Mouse (Mus musculus) hindbrain, embryonic 11.5 days (tissue): ENCODE data around the gene Rbfox1. TPM values are rescaled to one million over a fixed set of nuclear protein-coding genes. Genes with fewer than 3 reads are reported as not detected.
A peak's percentile ranks its signal among the peaks of the same experiment; 100 is the strongest.

Experiments used
- ATAC-seq: fragments of 200-750 bp; cut with Nextera tagmentation; 2 replicates; pipeline ENCODE4 v1.8.0; 2017; ENCODE audit warnings: mild to moderate bottlenecking, moderate TSS enrichment, moderate library complexity; ENCODE audit not compliant: low FRiP score
- DNase-seq: peaks from one replicate; pipeline ENCODE4 v3.0.0-alpha.2; 2015; ENCODE audit warnings: low spot score
- H3K27ac ChIP-seq: fragments of 300-500 bp; sonication (generic); 2 replicates; pipeline ENCODE4 v1.5.1; 2014; ENCODE audit warnings: mild to moderate bottlenecking, low read depth, low read length
- H3K27me3 ChIP-seq: fragments of 300-500 bp; sonication (generic); 2 replicates; pipeline ENCODE4 v1.6.1; 2014; ENCODE audit warnings: mild to moderate bottlenecking, low read length, moderate library complexity, mixed read lengths; ENCODE audit not compliant: control insufficient read depth, insufficient read depth
- H3K36me3 ChIP-seq: fragments of 300-500 bp; sonication (generic); 2 replicates; pipeline ENCODE4 v1.6.1; 2014; ENCODE audit warnings: mild to moderate bottlenecking, low read length, moderate library complexity, mixed read lengths; ENCODE audit not compliant: control insufficient read depth, insufficient read depth
- H3K4me1 ChIP-seq: fragments of 300-500 bp; sonication (generic); replicated peaks from 2 replicates; pipeline ENCODE4 v1.6.1; 2014; ENCODE audit warnings: low read length, mixed read lengths; ENCODE audit not compliant: control insufficient read depth, insufficient read depth
- H3K4me2 ChIP-seq: fragments of 300-500 bp; sonication (generic); replicated peaks from 2 replicates; pipeline ENCODE4 v1.6.1; 2014; ENCODE audit warnings: mild to moderate bottlenecking, low read depth, low read length
- H3K4me3 ChIP-seq: fragments of 300-500 bp; sonication (generic); 2 replicates; pipeline ENCODE4 v1.5.1; 2014; ENCODE audit warnings: low read depth, low read length
- H3K9ac ChIP-seq: fragments of 300-500 bp; sonication (generic); 2 replicates; pipeline ENCODE4 v1.6.1; 2014; ENCODE audit warnings: low read depth, low read length
- H3K9me3 ChIP-seq: fragments of 300-500 bp; sonication (generic); 2 replicates; pipeline ENCODE4 v1.6.1; 2016; ENCODE audit warnings: low read length; ENCODE audit not compliant: control insufficient read depth
- WGBS: fragments of 180-500 bp; shearing (Covaris S2); extraction: QIAGEN DNeasy Blood & Tissue Kit; methylation state at CpG from one replicate; pipeline ENCODE4 v1.1.7; 2014; 5-methylcytosine and 5-hydroxymethylcytosine counted together
- polyA plus RNA-seq: library from polyadenylated mRNA; unstranded; fragments of >200 nt; fragmentation: Nextera tagmentation; extraction: Ambion mirVana; gene quantifications from 2 replicates; pipeline ENCODE4 v1.2.1, GENCODE M21; 2014

The Rbfox1 gene
- polyA plus RNA-seq, 1 experiment from 2014 or later: 20.3 TPM

GRCm38 (mm10) chr16:5885690-5886050, 515 bp downstream of the Rbfox1 start:
- Histone ChIP-seq H3K4me3 (peak overlapping the region; percentile 40), H3K4me1 (no peaks in the 10 kb centered on the region), H3K36me3 (no peaks in the 10 kb centered on the region), H3K9me3 (no peaks in the 10 kb centered on the region), H3K9ac (no peak overlapping the region), H3K4me2 (peak overlapping the region; percentile 67), H3K27me3 (peaks cover 21% of the 10 kb centered on the region), H3K27ac (no peak overlapping the region)
- ATAC-seq: no peak
- DNase-seq: no peak
- 4% methylated on average over 15 of the region's 15 CpGs for WGBS

DNA sequence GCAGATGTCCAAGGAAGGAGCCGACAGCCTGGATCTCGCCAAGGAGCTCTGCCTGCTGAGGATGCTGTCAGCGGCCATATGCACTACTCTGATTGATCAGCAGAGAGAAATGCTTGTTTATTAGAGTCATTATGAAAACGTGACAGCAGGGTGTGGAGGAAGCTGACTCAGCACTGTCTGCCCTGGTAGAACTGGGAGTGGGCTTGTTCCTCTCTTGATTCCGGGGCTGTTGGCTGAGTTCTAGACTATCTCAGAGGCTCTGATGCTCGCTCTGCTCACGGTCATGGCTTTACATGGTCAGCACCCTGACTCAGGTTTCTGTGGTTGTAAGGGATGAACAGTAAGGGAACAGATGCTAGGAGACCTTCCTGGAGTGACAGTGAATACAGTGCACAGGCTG, 10.4 kb downstream of the Rbfox1 start:
- H3K4me3 ChIP-seq: no peak overlapping the region
- no peaks in the 10 kb centered on the region for H3K36me3 ChIP-seq
- no peak overlapping the region for H3K27ac ChIP-seq
- no peaks in the 10 kb centered on the region for H3K27me3 ChIP-seq
- H3K9ac ChIP-seq: no peak overlapping the region
- no peaks in the 10 kb centered on the region for H3K9me3 ChIP-seq
- 79% methylated on average over 7 of the region's 7 CpGs for WGBS
- DNase-seq: no peak
- ATAC-seq: no peak
- no peaks in the 10 kb centered on the region for H3K4me1 ChIP-seq
- no peak overlapping the region for H3K4me2 ChIP-seq

DNA sequence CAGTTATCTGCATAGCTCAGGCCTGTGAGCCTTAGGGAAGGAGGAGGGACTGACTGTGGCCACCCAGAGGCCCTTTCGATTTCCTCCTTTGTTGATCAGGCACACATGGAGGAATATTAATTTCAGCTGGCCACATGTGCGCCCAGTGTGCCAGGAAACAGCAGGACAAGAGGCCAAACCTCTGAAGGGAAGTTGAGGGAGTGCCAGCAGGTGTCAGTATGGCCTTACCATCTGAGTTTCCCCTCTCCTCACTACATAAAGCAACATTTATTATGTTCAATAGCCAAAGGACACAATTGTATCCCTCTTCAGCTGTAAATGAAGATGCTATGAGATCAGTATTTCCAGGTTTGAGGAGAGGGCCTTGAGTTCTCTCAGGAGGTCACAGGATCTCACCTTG, 13.2 kb downstream of the Rbfox1 start:
- no peak overlapping the region for H3K4me3 ChIP-seq
- H3K36me3 ChIP-seq: no peaks in the 10 kb centered on the region
- H3K4me1 ChIP-seq: no peaks in the 10 kb centered on the region
- ATAC-seq (no peak), DNase-seq (no peak)
- 41% methylated on average over 2 of the region's 2 CpGs for WGBS
- no peaks in the 10 kb centered on the region for H3K27me3 ChIP-seq
- no peak overlapping the region for H3K9ac ChIP-seq
- H3K27ac ChIP-seq: no peak overlapping the region
- no peak overlapping the region for H3K4me2 ChIP-seq
- H3K9me3 ChIP-seq: no peaks in the 10 kb centered on the region

DNA sequence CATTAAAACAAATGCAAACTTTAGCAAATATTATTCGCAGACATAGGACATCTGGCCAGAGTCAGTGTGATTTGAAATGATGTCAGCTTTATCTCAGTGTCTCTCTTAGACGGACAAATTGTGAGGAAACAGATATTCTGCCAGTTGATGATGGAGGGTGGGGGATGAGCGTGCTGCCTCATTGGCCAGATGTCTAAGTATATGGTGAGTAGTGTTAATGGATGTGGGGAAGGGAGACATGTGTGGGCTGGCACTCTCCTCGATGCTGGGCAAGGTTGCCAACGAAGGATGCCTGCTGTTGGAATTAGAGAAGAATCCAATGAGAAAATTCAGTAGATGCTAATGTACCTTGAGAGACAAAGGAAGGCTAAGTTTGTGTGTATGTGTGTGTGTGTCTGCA, 25.6 kb downstream of the Rbfox1 start:
- ATAC-seq: no peak
- no peak for DNase-seq
- no peaks in the 10 kb centered on the region for H3K27me3 ChIP-seq

GRCm38 (mm10) chr16:5911880-5912327, 26.7 kb downstream of the Rbfox1 start:
- Histone ChIP-seq H3K4me2 (no peak overlapping the region), H3K9me3 (no peaks in the 10 kb centered on the region), H3K4me3 (no peak overlapping the region), H3K27ac (no peak overlapping the region), H3K4me1 (no peaks in the 10 kb centered on the region), H3K9ac (no peak overlapping the region), H3K27me3 (no peaks in the 10 kb centered on the region), H3K36me3 (no peaks in the 10 kb centered on the region)
- 17% methylated on average over 2 of the region's 2 CpGs for WGBS
- DNase-seq (peak; percentile 10), ATAC-seq (0 out of 2 replicates have a peak, but pooled peaks have one; percentile 25)

More for the DNA sequence above, 25.6 kb downstream of the Rbfox1 start:
- Histone ChIP-seq H3K9ac (no peak overlapping the region), H3K36me3 (no peaks in the 10 kb centered on the region), H3K27ac (no peak overlapping the region), H3K4me2 (no peak overlapping the region), H3K4me1 (no peaks in the 10 kb centered on the region), H3K4me3 (no peak overlapping the region), H3K9me3 (no peaks in the 10 kb centered on the region)
- 86% methylated on average over 5 of the region's 5 CpGs for WGBS

DNA sequence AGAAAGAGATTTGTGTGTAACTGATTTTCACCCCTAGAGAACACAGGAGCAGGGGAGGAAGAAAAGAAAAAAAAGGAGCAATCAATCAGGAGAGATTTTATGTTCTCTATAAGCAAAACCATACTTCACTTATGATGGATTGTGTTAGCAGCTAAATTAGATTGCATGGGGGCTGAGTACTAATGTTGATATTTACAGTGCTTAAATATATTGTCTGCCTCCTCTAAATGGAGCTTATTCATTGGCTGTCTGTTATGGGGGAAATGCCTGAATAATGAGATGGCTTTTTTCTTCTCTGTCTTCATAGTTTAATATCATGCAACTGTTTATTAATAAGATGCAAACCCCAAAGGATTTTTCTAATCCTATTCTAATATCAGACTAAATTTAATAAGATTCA, 32.8 kb downstream of the Rbfox1 start:
- no peak for DNase-seq

DNA sequence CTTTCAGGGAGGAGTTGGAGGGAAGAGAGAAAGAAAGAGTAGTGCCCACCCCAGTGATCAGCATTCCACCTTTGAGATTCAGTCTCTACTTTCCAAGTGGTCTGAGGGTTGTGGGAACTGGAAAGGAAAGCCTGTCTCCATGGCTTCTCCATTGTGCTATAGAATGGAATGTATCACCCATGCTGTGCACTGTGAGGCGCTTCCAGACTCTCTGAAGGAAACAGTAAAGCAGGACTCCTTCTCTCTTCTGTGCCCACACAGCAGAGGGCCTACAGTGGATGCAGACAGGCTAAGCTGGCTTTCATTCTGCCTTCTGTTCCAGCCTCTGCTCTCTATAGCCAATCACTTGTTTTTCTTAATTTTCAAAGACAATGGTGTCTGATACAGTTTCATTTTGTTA, 41.8 kb downstream of the Rbfox1 start:
- DNase-seq (peak; percentile 27), ATAC-seq (peak; percentile 59; the same call in 1 of the 2 replicates)
- Histone ChIP-seq H3K27me3 (no peaks in the 10 kb centered on the region), H3K27ac (no peak overlapping the region), H3K36me3 (no peaks in the 10 kb centered on the region), H3K4me3 (no peak overlapping the region), H3K4me2 (no peak overlapping the region), H3K4me1 (no peaks in the 10 kb centered on the region), H3K9me3 (no peaks in the 10 kb centered on the region), H3K9ac (no peak overlapping the region)
- 0% methylated on average over 1 of the region's 1 CpGs for WGBS

More for the DNA sequence above, 32.8 kb downstream of the Rbfox1 start:
- H3K36me3 ChIP-seq: no peaks in the 10 kb centered on the region
- no peak overlapping the region for H3K27ac ChIP-seq
- no peak overlapping the region for H3K9ac ChIP-seq
- no peak overlapping the region for H3K4me2 ChIP-seq
- H3K27me3 ChIP-seq: no peaks in the 10 kb centered on the region
- ATAC-seq: no peak
- H3K4me1 ChIP-seq: no peaks in the 10 kb centered on the region
- no peak overlapping the region for H3K4me3 ChIP-seq
- H3K9me3 ChIP-seq: no peaks in the 10 kb centered on the region

DNA sequence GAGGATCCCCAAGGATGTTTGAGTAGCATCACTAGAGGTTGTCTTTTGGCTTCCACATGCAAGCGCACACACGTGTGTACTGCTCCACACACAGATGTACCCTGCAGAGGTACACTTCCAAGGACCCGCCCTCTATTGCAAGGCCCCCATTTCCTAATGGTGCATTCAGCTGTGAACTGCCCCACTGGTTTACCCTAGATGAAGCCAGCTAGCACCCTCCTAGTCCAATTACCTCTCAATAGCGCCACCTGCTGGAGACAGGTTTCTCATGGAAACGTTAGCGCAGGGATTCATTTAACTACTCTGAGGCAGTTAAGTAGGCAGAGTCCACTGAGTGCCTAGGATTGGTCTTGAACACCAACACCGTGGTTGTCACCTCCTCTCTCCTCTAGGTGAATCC, 46.5 kb downstream of the Rbfox1 start:
- H3K27me3 ChIP-seq: no peaks in the 10 kb centered on the region
- peak; percentile 88 for DNase-seq
- H3K4me1 ChIP-seq: no peaks in the 10 kb centered on the region
- H3K4me2 ChIP-seq: no peak overlapping the region
- 31% methylated on average over 7 of the region's 7 CpGs for WGBS
- H3K36me3 ChIP-seq: no peaks in the 10 kb centered on the region
- H3K27ac ChIP-seq: no peak overlapping the region
- H3K4me3 ChIP-seq: no peak overlapping the region
- H3K9ac ChIP-seq: no peak overlapping the region
- no peaks in the 10 kb centered on the region for H3K9me3 ChIP-seq
- peak; percentile 49; the same call in 1 of the 2 replicates for ATAC-seq

DNA sequence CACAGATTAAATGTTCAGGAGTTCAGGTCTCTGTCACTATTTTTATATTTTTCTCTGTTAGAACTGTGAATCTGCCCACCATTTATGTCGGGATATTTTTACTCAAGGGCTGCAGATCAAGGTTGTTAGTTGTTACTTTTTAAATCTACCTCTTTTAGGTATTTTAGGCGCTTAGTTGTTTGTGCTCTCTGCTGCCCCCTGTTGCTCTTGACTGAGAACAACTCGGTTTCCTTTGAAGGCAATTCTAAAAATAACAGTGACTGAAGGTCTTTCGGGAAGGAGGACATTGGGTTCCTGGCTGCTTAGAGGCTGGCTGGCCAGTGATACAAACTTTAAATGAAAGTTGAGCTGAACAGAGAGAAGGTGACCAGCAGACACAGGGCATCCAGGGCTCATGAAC, 54.9 kb downstream of the Rbfox1 start:
- Histone ChIP-seq H3K27me3 (no peaks in the 10 kb centered on the region), H3K9me3 (no peaks in the 10 kb centered on the region), H3K4me1 (no peaks in the 10 kb centered on the region), H3K4me2 (no peak overlapping the region), H3K27ac (no peak overlapping the region), H3K4me3 (no peak overlapping the region), H3K9ac (no peak overlapping the region), H3K36me3 (no peaks in the 10 kb centered on the region)
- 62% methylated on average over 4 of the region's 4 CpGs for WGBS
- ATAC-seq: no peak
- no peak for DNase-seq
